Mouse (Mus musculus) liver, embryonic 16.5 days (tissue): ENCODE results near the gene Prf1. TPM values are rescaled to one million over a fixed set of nuclear protein-coding genes. Genes with fewer than 3 reads are reported as not detected.

Experiments
- ATAC-seq: fragments of 200-750 bp; cut with Nextera tagmentation; 2 replicates; pipeline ENCODE4 v1.8.0; 2017; ENCODE audit warnings: low read depth, mild to moderate bottlenecking, moderate number of reproducible peaks, moderate library complexity
- H3K27ac ChIP-seq: fragments of 300-500 bp; sonication (generic); 2 replicates; pipeline ENCODE4 v1.5.1; 2014; ENCODE audit warnings: mild to moderate bottlenecking, low read length
- H3K27me3 ChIP-seq: fragments of 300-500 bp; sonication (generic); 2 replicates; pipeline ENCODE4 v1.6.1; 2014; ENCODE audit warnings: low read depth, low read length, mixed read lengths; ENCODE audit not compliant: control insufficient read depth, insufficient read depth
- H3K36me3 ChIP-seq: fragments of 300-500 bp; sonication (generic); 2 replicates; pipeline ENCODE4 v1.6.1; 2014; ENCODE audit warnings: mild to moderate bottlenecking; ENCODE audit not compliant: control insufficient read depth, insufficient read depth
- H3K4me1 ChIP-seq: fragments of 300-500 bp; sonication (generic); 2 replicates; pipeline ENCODE4 v1.6.1; 2014; ENCODE audit warnings: low read depth, low read length, mixed read lengths; ENCODE audit not compliant: control insufficient read depth
- H3K4me2 ChIP-seq: fragments of 300-500 bp; sonication (generic); 2 replicates; pipeline ENCODE4 v1.6.1; 2014; ENCODE audit warnings: low read depth, low read length, mixed read lengths
- H3K4me3 ChIP-seq: fragments of 300-500 bp; sonication (generic); 2 replicates; pipeline ENCODE4 v1.5.1; 2014; ENCODE audit warnings: low read depth, mild to moderate bottlenecking, low read length
- H3K9ac ChIP-seq: fragments of 300-500 bp; sonication (generic); 2 replicates; pipeline ENCODE4 v1.6.1; 2014; ENCODE audit warnings: low read depth, low read length
- H3K9me3 ChIP-seq: fragments of 300-500 bp; sonication (generic); replicated peaks from 2 replicates; pipeline ENCODE4 v1.6.1; 2016; ENCODE audit warnings: low read length; ENCODE audit not compliant: control insufficient read depth
- WGBS: fragments of 180-500 bp; shearing (Covaris S2); extraction: QIAGEN DNeasy Blood & Tissue Kit; methylation state at CpG from one replicate; pipeline ENCODE4 v1.1.7; 2014; ENCODE audit not compliant: insufficient replicate concordance; 5-methylcytosine and 5-hydroxymethylcytosine counted together
- polyA plus RNA-seq: library from polyadenylated mRNA; unstranded; fragments of >200 nt; fragmentation: Nextera tagmentation; extraction: Ambion mirVana; gene quantifications from 2 replicates; pipeline ENCODE4 v1.2.1, GENCODE M21; 2015

Prf1 gene
- polyA plus RNA-seq, 1 experiment from 2014 or later: 0.13 TPM

DNA sequence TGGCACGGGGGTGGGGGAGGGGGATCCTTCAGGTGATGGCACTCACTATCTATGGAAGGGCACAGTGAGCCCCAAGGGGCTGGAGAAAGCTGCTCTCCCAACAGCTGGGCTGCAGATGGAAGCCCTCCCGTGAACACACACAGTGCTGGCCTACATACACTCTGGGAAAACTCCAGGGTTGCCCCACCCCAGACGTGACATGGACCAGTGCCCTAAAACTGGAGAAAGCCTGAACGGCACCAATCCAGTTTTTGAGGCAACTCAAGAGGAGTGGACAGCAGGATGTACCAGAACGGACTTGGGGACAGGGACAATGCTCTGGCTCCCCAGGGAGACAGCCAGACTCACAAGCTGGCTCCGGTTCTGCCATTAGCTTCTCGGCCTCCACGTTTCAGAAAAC lies 27.1 kb downstream of the Prf1 start:
- H3K4me2 ChIP-seq: no peak overlapping the region
- H3K27me3 ChIP-seq: no peaks in the 10 kb centered on the region
- no peak overlapping the region for H3K4me3 ChIP-seq
- H3K4me1 ChIP-seq: no peaks in the 10 kb centered on the region
- no peaks in the 10 kb centered on the region for H3K36me3 ChIP-seq
- H3K9me3 ChIP-seq: no peaks in the 10 kb centered on the region
- WGBS: 58% methylated on average over 8 of the region's 8 CpGs
- no peak overlapping the region for H3K27ac ChIP-seq
- H3K9ac ChIP-seq: no peak overlapping the region
- ATAC-seq: no peak

- Histone ChIP-seq H3K4me2 (no peak overlapping the region), H3K27ac (no peak overlapping the region), H3K27me3 (no peaks in the 10 kb centered on the region), H3K9ac (no peak overlapping the region), H3K36me3 (no peaks in the 10 kb centered on the region), H3K4me1 (no peaks in the 10 kb centered on the region), H3K9me3 (no peaks in the 10 kb centered on the region), H3K4me3 (no peak overlapping the region)
- ATAC-seq: no peak
- 49% methylated on average over 9 of the region's 9 CpGs for WGBS
Observed at GRCm38 (mm10) chr10:61325782-61326328, 28.2 kb downstream of the Prf1 start.

DNA sequence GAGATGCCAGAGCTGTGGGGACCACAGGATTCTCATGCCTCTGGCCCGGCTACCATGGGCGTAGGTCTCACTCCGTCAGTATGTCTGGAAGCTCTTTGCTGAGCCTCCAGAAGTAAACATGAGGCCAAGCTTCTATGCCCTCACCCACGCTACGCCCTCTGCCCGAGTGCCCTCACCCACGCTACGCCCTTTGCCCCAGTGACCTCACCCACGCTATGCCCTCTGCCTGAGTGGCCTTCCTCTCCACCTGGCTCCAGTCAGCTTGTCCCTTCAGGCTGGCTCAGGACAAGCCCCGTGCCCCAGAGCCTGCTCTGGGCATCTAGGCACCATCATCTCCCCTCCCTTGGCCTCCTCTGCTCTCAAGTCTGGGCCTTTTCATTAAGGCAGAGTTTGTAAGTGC lies 29.9 kb downstream of the Prf1 start:
- H3K9me3 ChIP-seq: no peaks in the 10 kb centered on the region
- no peak overlapping the region for H3K4me2 ChIP-seq
- ATAC-seq: no peak
- H3K9ac ChIP-seq: no peak overlapping the region
- 69% methylated on average over 10 of the region's 10 CpGs for WGBS
- no peaks in the 10 kb centered on the region for H3K27me3 ChIP-seq
- no peak overlapping the region for H3K27ac ChIP-seq
- no peak overlapping the region for H3K4me3 ChIP-seq
- no peaks in the 10 kb centered on the region for H3K36me3 ChIP-seq
- H3K4me1 ChIP-seq: no peaks in the 10 kb centered on the region

GRCm38 (mm10) chr10:61328927-61329326 lies 31.3 kb downstream of the Prf1 start:
- H3K4me2 ChIP-seq: no peak overlapping the region
- no peaks in the 10 kb centered on the region for H3K9me3 ChIP-seq
- H3K36me3 ChIP-seq: no peaks in the 10 kb centered on the region
- H3K27me3 ChIP-seq: no peaks in the 10 kb centered on the region
- no peak overlapping the region for H3K9ac ChIP-seq
- 64% methylated on average over 7 of the region's 7 CpGs for WGBS
- H3K4me3 ChIP-seq: no peak overlapping the region
- ATAC-seq: no peak
- H3K27ac ChIP-seq: no peak overlapping the region
- H3K4me1 ChIP-seq: no peaks in the 10 kb centered on the region

DNA sequence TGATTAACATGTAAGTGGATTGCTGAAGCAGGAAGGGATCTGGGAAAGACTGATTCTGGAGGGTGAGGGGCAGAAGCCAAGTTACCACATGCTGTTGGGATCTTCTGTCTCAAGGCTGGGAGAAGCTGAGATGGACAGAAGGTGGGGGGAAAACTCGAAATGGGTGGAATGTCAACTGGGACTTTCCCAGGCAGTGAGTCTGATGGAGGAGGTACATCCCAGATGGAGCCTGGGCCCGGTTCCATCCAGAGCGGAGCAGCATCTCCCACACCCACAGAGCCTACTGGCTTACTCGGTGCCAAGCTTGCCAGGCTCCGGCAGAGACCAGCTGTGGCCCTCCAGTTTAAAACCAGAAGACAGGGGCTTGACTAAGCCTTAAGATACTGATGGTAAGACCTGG lies 33.4 kb downstream of the Prf1 start:
- ATAC-seq: no peak
- H3K9me3 ChIP-seq: no peaks in the 10 kb centered on the region
- H3K4me2 ChIP-seq: no peak overlapping the region
- no peak overlapping the region for H3K4me3 ChIP-seq
- H3K27me3 ChIP-seq: no peaks in the 10 kb centered on the region
- H3K4me1 ChIP-seq: no peaks in the 10 kb centered on the region
- 75% methylated on average over 5 of the region's 5 CpGs for WGBS
- H3K9ac ChIP-seq: no peak overlapping the region
- no peaks in the 10 kb centered on the region for H3K36me3 ChIP-seq
- H3K27ac ChIP-seq: no peak overlapping the region

DNA sequence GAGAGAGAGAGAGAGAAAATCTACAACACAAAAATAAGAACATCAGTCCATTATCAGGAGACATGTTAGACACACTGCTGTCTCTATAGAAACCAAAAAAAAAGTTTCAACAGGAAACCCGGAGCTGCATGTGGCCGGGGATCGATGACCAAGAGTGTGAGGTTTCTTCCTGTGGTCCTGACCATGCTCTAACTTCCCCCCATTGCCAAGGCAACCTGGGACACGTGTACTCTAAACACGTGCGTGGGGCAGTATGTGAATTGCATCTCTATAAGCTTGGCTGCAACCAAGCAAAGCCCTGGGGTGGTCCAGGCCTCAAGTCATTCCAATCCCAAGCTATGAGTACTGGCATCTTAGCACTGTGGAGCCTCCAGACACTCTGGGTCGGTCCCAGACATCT lies 36.9 kb downstream of the Prf1 start:
- no peak for ATAC-seq

DNA sequence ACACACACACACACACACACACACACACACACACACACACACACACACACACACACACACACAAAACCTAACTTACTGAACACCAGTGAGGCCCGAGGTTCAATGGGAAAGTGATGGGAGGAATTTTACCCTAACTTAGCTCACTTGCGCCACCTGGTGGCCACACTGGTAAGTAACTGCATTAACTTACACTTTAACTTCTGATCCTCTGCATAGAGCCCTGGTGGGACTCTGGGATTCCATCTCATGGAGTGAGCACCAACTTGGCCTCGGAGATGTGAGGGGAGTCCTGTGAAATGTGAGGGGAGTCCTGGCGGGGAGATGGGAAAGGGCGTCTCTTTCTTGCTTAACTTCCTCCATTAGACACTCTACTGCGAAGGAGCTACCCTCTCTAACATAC lies 38.5 kb downstream of the Prf1 start:
- Histone ChIP-seq H3K27ac (no peak overlapping the region), H3K4me3 (no peak overlapping the region), H3K4me2 (no peak overlapping the region), H3K36me3 (no peaks in the 10 kb centered on the region), H3K9ac (no peak overlapping the region), H3K27me3 (no peaks in the 10 kb centered on the region), H3K9me3 (no peaks in the 10 kb centered on the region), H3K4me1 (no peaks in the 10 kb centered on the region; the same call in 1 of the 2 replicates)
- ATAC-seq: no peak
- WGBS: 18% methylated on average over 6 of the region's 6 CpGs

More for the DNA sequence above, 36.9 kb downstream of the Prf1 start:
- Histone ChIP-seq H3K9ac (no peak overlapping the region), H3K9me3 (no peaks in the 10 kb centered on the region), H3K4me2 (no peak overlapping the region), H3K27ac (no peak overlapping the region), H3K4me3 (no peak overlapping the region), H3K4me1 (no peaks in the 10 kb centered on the region; the same call in 1 of the 2 replicates), H3K36me3 (no peaks in the 10 kb centered on the region), H3K27me3 (no peaks in the 10 kb centered on the region)
- 24% methylated on average over 7 of the region's 7 CpGs for WGBS

DNA sequence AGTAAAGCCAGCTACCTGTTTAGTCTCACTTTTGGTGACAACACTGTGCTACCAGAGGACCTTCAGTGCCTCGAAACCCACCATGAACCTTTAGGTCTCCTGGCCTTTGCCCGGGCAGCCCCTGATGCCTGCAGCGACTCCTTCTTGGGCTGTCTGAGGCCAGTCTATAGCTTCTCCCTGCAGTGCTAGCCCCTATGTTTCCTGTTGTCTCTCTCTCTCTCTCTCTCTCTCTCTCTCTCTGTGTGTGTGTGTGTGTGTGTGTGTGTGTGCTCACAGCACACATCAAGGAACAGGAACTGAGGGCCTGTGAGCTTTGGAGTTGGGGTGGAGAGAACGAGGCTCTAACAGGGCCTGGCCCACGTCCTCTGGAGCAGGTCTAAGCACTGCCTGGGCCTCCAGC lies 39.0 kb downstream of the Prf1 start:
- Histone ChIP-seq H3K27ac (no peak overlapping the region), H3K4me3 (no peak overlapping the region), H3K9me3 (no peaks in the 10 kb centered on the region), H3K9ac (no peak overlapping the region), H3K4me1 (no peaks in the 10 kb centered on the region; the same call in 1 of the 2 replicates), H3K4me2 (no peak overlapping the region), H3K27me3 (no peaks in the 10 kb centered on the region), H3K36me3 (no peaks in the 10 kb centered on the region)
- ATAC-seq: no peak
- WGBS: 62% methylated on average over 5 of the region's 5 CpGs

- Histone ChIP-seq H3K9ac (no peak overlapping the region), H3K27me3 (no peaks in the 10 kb centered on the region), H3K27ac (no peak overlapping the region), H3K4me2 (no peak overlapping the region), H3K4me1 (no peaks in the 10 kb centered on the region; the same call in 1 of the 2 replicates), H3K36me3 (no peaks in the 10 kb centered on the region), H3K9me3 (no peaks in the 10 kb centered on the region), H3K4me3 (no peak overlapping the region)
- WGBS: 69% methylated on average over 11 of the region's 11 CpGs
- ATAC-seq: no peak
Observed at GRCm38 (mm10) chr10:61337665-61338064, 40.0 kb downstream of the Prf1 start.
